Mouse (Mus musculus) left cerebral cortex, postnatal 36 days (tissue): Measurements from ENCODE around the gene Setd3. TPM values are rescaled to one million over a fixed set of nuclear protein-coding genes. Genes with fewer than 3 reads are reported as not detected.
"Not testable (repeated sequence)": the region's sequence is repeated elsewhere in the genome, so short reads cannot be mapped to it uniquely, and the experiment has no call there.

Experiments used
- DNase-seq, 2 experiments: peaks; one replicate each; pipeline ENCODE4 v3.0.0; 2021 to 2022; ENCODE audit warnings: low spot score in 2 of 2, mixed read lengths in 1 of 2
- intact Hi-C: fragments of 180-260 bp; cut with DNase I; formaldehyde crosslinking; loops from one replicate; pipeline ENCODE4 v1.15.1; 2025
- total RNA-seq, 2 experiments: library from RNA; stranded (reverse); gene quantifications; 2 replicates each; pipeline ENCODE4 v1.2.3; 2021

The Setd3 gene
- total RNA-seq, 2 experiments from 2014 or later: 164 to 165 TPM

- intact Hi-C loops: no loop called here
- DNase-seq: peak in 1 of 2 experiments; percentile 15
Observed at GRCm38 (mm10) chr12:108162036-108162435, 17.1 kb downstream of the Setd3 start.

- intact Hi-C loops: no loop called here
- no peak for DNase-seq
Observed at GRCm38 (mm10) chr12:108159863-108160262, 19.3 kb downstream of the Setd3 start.

GRCm38 (mm10) chr12:108152743-108153142, 26.4 kb downstream of the Setd3 start:
- no peak for DNase-seq
- intact Hi-C loops: no loop called here

GRCm38 (mm10) chr12:108149764-108150163, 29.4 kb downstream of the Setd3 start:
- intact Hi-C loops: no loop called here
- no peak for DNase-seq

GRCm38 (mm10) chr12:108145198-108145597, 33.9 kb downstream of the Setd3 start:
- intact Hi-C loops: no loop called here
- DNase-seq: no peak

- DNase-seq: no peak
Observed at GRCm38 (mm10) chr12:108143624-108144498, 35.3 kb downstream of the Setd3 start.

GRCm38 (mm10) chr12:108135610-108136208, 43.4 kb downstream of the Setd3 start:
- intact Hi-C loops: no loop called here
- DNase-seq: no peak

More at GRCm38 (mm10) chr12:108143624-108144498, 35.3 kb downstream of the Setd3 start:
- intact Hi-C loops: no loop called here

- intact Hi-C loops: no loop called here
- DNase-seq: no peak
Observed at GRCm38 (mm10) chr12:108133181-108133580, 45.9 kb downstream of the Setd3 start.

GRCm38 (mm10) chr12:108132450-108133070, 46.6 kb downstream of the Setd3 start:
- intact Hi-C loops: no loop called here
- no peak for DNase-seq

GRCm38 (mm10) chr12:108121288-108121687, 57.8 kb downstream of the Setd3 start:
- intact Hi-C loops: loop anchor here (2.0 to 5.0 kb wide), 2 partner anchors 78 to 119 kb away; partner anchors contain the start of gene Bcl11b
- DNase-seq: peak; percentile 59 to 65

- intact Hi-C loops: loop anchor here (2.0 to 5.0 kb wide), 2 partner anchors 78 to 118 kb away; partner anchors contain the start of gene Bcl11b
- DNase-seq: no peak
Observed at GRCm38 (mm10) chr12:108120434-108120833, 58.7 kb downstream of the Setd3 start.

GRCm38 (mm10) chr12:108119930-108120329, 59.2 kb downstream of the Setd3 start:
- intact Hi-C loops: loop anchor here (2.0 to 5.0 kb wide), 2 partner anchors 77 to 118 kb away; partner anchors contain the start of gene Bcl11b

GRCm38 (mm10) chr12:108118902-108119531, 60.1 kb downstream of the Setd3 start:
- intact Hi-C loops: no loop called here
- no peak for DNase-seq

More at GRCm38 (mm10) chr12:108119930-108120329, 59.2 kb downstream of the Setd3 start:
- DNase-seq: no peak

- intact Hi-C loops: no loop called here
- no peak for DNase-seq
Observed at GRCm38 (mm10) chr12:108118503-108118901, 60.6 kb downstream of the Setd3 start.

- intact Hi-C loops: no loop called here
- no peak for DNase-seq
Observed at GRCm38 (mm10) chr12:108111191-108111590, 67.9 kb downstream of the Setd3 start.

- intact Hi-C loops: no loop called here
Observed at GRCm38 (mm10) chr12:108110674-108111073, 68.4 kb downstream of the Setd3 start.

GRCm38 (mm10) chr12:108109732-108110131, 69.4 kb downstream of the Setd3 start:
- intact Hi-C loops: no loop called here
- DNase-seq: peak in 1 of 2 experiments; percentile 19

More at GRCm38 (mm10) chr12:108110674-108111073, 68.4 kb downstream of the Setd3 start:
- DNase-seq: no peak

- intact Hi-C loops, DNase-seq: not testable (repeated sequence)
Observed at GRCm38 (mm10) chr12:108108591-108108990, 70.5 kb downstream of the Setd3 start.

- no peak for DNase-seq
- intact Hi-C loops: no loop called here
Observed at GRCm38 (mm10) chr12:108103292-108103691, 75.8 kb downstream of the Setd3 start.

GRCm38 (mm10) chr12:108102119-108102518, 77.0 kb downstream of the Setd3 start:
- no peak for DNase-seq
- intact Hi-C loops: no loop called here
